Mouse (Mus musculus): ENCODE results near the gene Fkbpl.

GRCm38 (mm10) chr17:34671151-34672066, 26.8 kb downstream of the Fkbpl start:
- TF ChIP-seq USF1 (IDR thresholded peaks at IDR 0.05; ENCODE audit: low read depth) (no peak), CTCF (IDR thresholded peaks at IDR 0.05; ENCODE audit: control insufficient read depth, insufficient read depth, insufficient read length) (no peak), MAX (IDR thresholded peaks at IDR 0.05) (no peak), MYOD1 (IDR thresholded peaks at IDR 0.05; ENCODE audit: control insufficient read depth, insufficient read length, low read depth) (no peak)

All from C2C12 (cell line).